Mouse (Mus musculus): ENCODE results near the gene Pum3.

DNA sequence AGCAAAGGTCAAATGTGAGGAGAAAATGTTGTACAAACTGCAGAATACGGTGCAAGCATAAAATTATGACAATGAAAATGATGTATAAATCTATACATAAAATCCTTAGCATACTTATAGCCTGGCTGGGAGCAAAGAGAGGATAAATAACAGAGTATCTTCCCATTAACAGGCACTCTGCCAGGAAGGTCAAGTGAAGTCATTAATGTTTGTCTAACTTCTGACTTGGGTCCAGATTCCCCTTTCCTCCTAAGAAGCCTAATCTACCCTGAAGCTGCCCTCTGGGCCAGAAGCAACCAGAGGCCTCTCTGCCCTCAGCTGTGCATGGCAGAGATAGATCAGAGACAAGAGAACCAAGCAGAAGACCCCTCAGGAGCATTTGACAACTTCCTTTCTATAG, 83.1 kb downstream of the Pum3 start:
- no peak for TF ChIP-seq CTCF (IDR thresholded peaks at IDR 0.05; ENCODE audit: extremely low read depth, insufficient read length, insufficient replicate concordance, low read depth, low read length)
- no peak for TF ChIP-seq POLR2A (IDR thresholded peaks at IDR 0.05; ENCODE audit: low read depth, low read length)

All from small intestine, adult 2 months (tissue).